Mouse (Mus musculus) limb, embryonic 12.5 days (tissue): Measurements from ENCODE around the gene Ube2c. TPM values are rescaled to one million over a fixed set of nuclear protein-coding genes. Genes with fewer than 3 reads are reported as not detected.

Experiments used
- ATAC-seq: fragments of 200-750 bp; cut with Nextera tagmentation; 2 replicates; pipeline ENCODE4 v1.8.0; 2017; ENCODE audit warnings: low read depth, moderate TSS enrichment; ENCODE audit not compliant: insufficient number of reproducible peaks, insufficient read depth, low FRiP score, low TSS enrichment
- H3K27ac ChIP-seq: fragments of 300-500 bp; sonication (generic); 2 replicates; pipeline ENCODE4 v1.5.1; 2016; ENCODE audit warnings: mild to moderate bottlenecking, moderate library complexity
- H3K27me3 ChIP-seq: fragments of 300-500 bp; sonication (generic); 2 replicates; pipeline ENCODE4 v1.6.1; 2016; ENCODE audit warnings: mild to moderate bottlenecking, moderate library complexity
- H3K36me3 ChIP-seq: fragments of 300-500 bp; sonication (generic); 2 replicates; pipeline ENCODE4 v1.6.1; 2016; ENCODE audit warnings: mild to moderate bottlenecking, moderate library complexity
- H3K4me1 ChIP-seq: fragments of 300-500 bp; sonication (generic); replicated peaks from 2 replicates; pipeline ENCODE4 v1.6.1; 2016
- H3K4me2 ChIP-seq: fragments of 300-500 bp; sonication (generic); 2 replicates; pipeline ENCODE4 v1.6.1; 2016; ENCODE audit warnings: mild to moderate bottlenecking, moderate library complexity
- H3K4me3 ChIP-seq: fragments of 300-500 bp; sonication (generic); replicated peaks from 2 replicates; pipeline ENCODE4 v1.5.1; 2016; ENCODE audit warnings: mild to moderate bottlenecking
- H3K9ac ChIP-seq: fragments of 300-500 bp; sonication (generic); replicated peaks from 2 replicates; pipeline ENCODE4 v1.6.1; 2016; ENCODE audit warnings: mild to moderate bottlenecking, moderate library complexity
- H3K9me3 ChIP-seq: fragments of 300-500 bp; sonication (generic); 2 replicates; pipeline ENCODE4 v1.6.1; 2016; ENCODE audit warnings: mild to moderate bottlenecking, moderate library complexity
- WGBS: fragments of 180-500 bp; shearing (Covaris S2); methylation state at CpG from one replicate; pipeline ENCODE4 v1.1.7; 2016; 5-methylcytosine and 5-hydroxymethylcytosine counted together
- polyA plus RNA-seq: library from polyadenylated mRNA; unstranded; fragments of >200 nt; fragmentation: Nextera tagmentation; extraction: Ambion mirVana; gene quantifications from 2 replicates; pipeline ENCODE4 v1.2.1, GENCODE M21; 2016

Gene Ube2c
- polyA plus RNA-seq, 1 experiment from 2014 or later, result 599 TPM

- no peak for ATAC-seq
- Histone ChIP-seq H3K27ac (no peak overlapping the region), H3K9me3 (no peaks in the 10 kb centered on the region), H3K4me2 (peak overlapping the region; percentile 84), H3K9ac (peak overlapping the region; percentile 81), H3K27me3 (no peaks in the 10 kb centered on the region), H3K4me1 (peaks cover 20% of the 10 kb centered on the region), H3K4me3 (peak overlapping the region; percentile 79), H3K36me3 (peaks cover 38% of the 10 kb centered on the region)
- 60% methylated on average over 1 of the region's 1 CpGs for WGBS
Observed at GRCm38 (mm10) chr2:164803921-164804313, 34.2 kb downstream of the Ube2c start.

- peak within 1 kb of the TSS; percentile 81 for H3K9ac ChIP-seq
- H3K36me3 ChIP-seq, result peaks cover 35% of the 10 kb centered on the region
- H3K4me2 ChIP-seq, result peak within 1 kb of the TSS; percentile 90
- peaks cover 20% of the 10 kb centered on the region for H3K4me1 ChIP-seq
- peak within 1 kb of the TSS; percentile 79 for H3K4me3 ChIP-seq
- H3K9me3 ChIP-seq, result no peaks in the 10 kb centered on the region
- H3K27ac ChIP-seq, result peak within 1 kb of the TSS; percentile 73
- peak; percentile 94 for ATAC-seq
- H3K27me3 ChIP-seq, result no peaks in the 10 kb centered on the region
- WGBS, result under 1% methylated on average over 47 of the region's 47 CpGs
Observed at GRCm38 (mm10) chr2:164804533-164805331, 35.0 kb downstream of the Ube2c start, which contains the start of the genes Acot8 and Zswim3. TSS of gene Acot8 (minus strand) at chr2:164804882. TSS of gene Zswim3 (plus strand) at chr2:164805098.

DNA sequence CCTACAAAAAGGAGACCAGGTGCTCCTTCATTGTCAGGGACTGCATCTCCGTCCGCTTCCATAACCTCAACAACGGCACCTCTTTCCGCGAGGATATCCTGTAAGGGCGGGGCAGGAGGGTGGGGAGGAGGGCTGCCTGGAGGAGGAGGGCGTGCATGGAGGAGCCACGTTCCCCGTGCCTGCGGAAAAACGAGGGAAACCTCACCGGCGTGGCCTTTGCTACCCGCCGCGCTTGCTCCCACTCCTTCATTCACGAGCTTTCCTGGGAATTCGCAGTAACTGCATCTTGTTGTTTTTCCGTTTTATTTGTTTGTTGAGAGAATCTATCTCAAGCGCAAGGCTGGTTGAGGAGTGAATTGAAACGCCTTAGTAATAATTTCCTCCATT lies 35.6 kb downstream of the Ube2c start:
- H3K36me3 ChIP-seq, result peaks cover 33% of the 10 kb centered on the region
- peak overlapping the region; percentile 90 for H3K4me2 ChIP-seq
- H3K9ac ChIP-seq, result peak overlapping the region; percentile 74
- peak overlapping the region; percentile 79 for H3K4me3 ChIP-seq
- H3K4me1 ChIP-seq, result peaks cover 20% of the 10 kb centered on the region
- WGBS, result under 1% methylated on average over 21 of the region's 21 CpGs
- H3K27ac ChIP-seq, result peak overlapping the region; percentile 73
- no peaks in the 10 kb centered on the region for H3K9me3 ChIP-seq
- peak; percentile 44; the same call in 1 of the 2 replicates for ATAC-seq
- H3K27me3 ChIP-seq, result no peaks in the 10 kb centered on the region

DNA sequence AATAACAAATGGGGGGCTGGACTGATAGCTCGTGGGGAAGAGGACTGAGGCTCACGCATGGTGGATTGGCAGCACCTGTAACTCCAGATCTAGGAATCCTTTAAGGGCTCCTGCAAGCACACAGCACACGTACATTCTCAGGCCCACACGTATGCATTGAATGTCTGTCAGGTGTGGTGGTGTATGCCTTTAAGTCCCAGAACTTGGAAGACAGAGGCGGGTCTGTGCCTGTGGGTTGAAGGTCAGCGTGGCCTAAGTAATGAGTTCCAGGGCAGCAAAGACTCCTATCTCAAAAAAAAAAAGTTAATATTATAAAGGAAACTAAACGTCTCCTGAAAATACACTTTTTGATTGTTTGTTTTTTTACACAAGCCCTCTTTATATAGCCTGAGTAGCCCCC lies 36.9 kb downstream of the Ube2c start:
- WGBS, result 82% methylated on average over 7 of the region's 7 CpGs
- H3K36me3 ChIP-seq, result peaks cover 23% of the 10 kb centered on the region
- no peak for ATAC-seq
- no peaks in the 10 kb centered on the region for H3K9me3 ChIP-seq
- H3K4me2 ChIP-seq, result no peak overlapping the region
- H3K4me3 ChIP-seq, result no peak overlapping the region
- H3K27ac ChIP-seq, result no peak overlapping the region
- H3K27me3 ChIP-seq, result no peaks in the 10 kb centered on the region
- H3K4me1 ChIP-seq, result peaks cover 20% of the 10 kb centered on the region
- H3K9ac ChIP-seq, result no peak overlapping the region

DNA sequence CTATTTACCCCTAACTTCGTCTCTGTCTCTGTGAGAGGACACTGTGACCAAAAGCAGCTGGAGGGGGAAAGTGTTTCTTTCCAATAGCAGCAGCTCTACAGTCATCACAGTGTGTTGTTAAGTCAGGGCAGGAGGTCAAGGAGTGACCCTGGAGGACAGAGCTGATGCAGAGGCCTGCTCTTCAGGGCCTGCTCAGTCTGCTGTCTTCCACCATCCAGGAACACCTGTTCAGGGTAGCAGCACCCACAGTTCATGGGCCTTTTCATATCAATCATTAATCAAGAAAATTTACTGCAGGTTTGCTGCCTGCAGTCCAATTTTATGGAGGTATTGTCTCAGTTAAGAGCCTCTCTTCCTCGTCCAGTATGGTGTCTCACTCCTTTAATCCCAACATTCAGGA lies 43.9 kb downstream of the Ube2c start:
- no peaks in the 10 kb centered on the region for H3K9me3 ChIP-seq
- no peak overlapping the region for H3K4me2 ChIP-seq
- no peaks in the 10 kb centered on the region for H3K27me3 ChIP-seq
- no peak overlapping the region for H3K27ac ChIP-seq
- no peaks in the 10 kb centered on the region for H3K4me1 ChIP-seq
- no peak for ATAC-seq
- 55% methylated on average over 2 of the region's 2 CpGs for WGBS
- no peak overlapping the region for H3K9ac ChIP-seq
- H3K36me3 ChIP-seq, result peaks cover 12% of the 10 kb centered on the region
- H3K4me3 ChIP-seq, result no peak overlapping the region

DNA sequence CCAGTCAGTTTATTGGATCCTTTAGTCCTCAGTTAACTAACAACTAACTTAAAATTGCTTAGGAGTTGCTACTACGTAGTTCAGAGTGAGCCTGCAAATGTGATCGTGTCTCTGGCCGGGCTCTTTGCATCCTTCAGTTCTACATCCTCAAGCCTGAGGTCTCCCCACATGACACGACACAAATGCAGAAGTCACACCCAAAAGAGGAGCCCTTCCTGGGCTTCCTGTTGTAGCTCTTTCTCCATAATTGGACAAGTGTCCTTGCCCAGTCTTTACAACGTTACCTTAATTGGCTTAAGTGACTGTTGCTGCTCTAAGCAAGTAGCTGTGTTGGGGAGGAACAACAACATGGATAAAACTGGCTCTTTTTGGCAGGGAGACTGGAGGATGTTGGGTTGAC lies 45.6 kb downstream of the Ube2c start:
- no peaks in the 10 kb centered on the region for H3K4me1 ChIP-seq
- 88% methylated on average over 5 of the region's 5 CpGs for WGBS
- H3K27ac ChIP-seq, result no peak overlapping the region

GRCm38 (mm10) chr2:164815821-164816220 lies 46.1 kb downstream of the Ube2c start:
- Histone ChIP-seq H3K4me2 (no peak overlapping the region), H3K27me3 (no peaks in the 10 kb centered on the region), H3K36me3 (peaks cover 11% of the 10 kb centered on the region), H3K9ac (no peak overlapping the region), H3K4me3 (no peak overlapping the region), H3K27ac (no peak overlapping the region), H3K9me3 (no peaks in the 10 kb centered on the region), H3K4me1 (no peaks in the 10 kb centered on the region)
- WGBS, result 94% methylated on average over 8 of the region's 8 CpGs
- no peak for ATAC-seq

More for the DNA sequence above, 45.6 kb downstream of the Ube2c start:
- Histone ChIP-seq H3K4me3 (no peak overlapping the region), H3K9ac (no peak overlapping the region), H3K36me3 (peaks cover 7% of the 10 kb centered on the region; the same call in 1 of the 2 replicates), H3K27me3 (no peaks in the 10 kb centered on the region), H3K9me3 (no peaks in the 10 kb centered on the region), H3K4me2 (no peak overlapping the region)
- ATAC-seq, result no peak

DNA sequence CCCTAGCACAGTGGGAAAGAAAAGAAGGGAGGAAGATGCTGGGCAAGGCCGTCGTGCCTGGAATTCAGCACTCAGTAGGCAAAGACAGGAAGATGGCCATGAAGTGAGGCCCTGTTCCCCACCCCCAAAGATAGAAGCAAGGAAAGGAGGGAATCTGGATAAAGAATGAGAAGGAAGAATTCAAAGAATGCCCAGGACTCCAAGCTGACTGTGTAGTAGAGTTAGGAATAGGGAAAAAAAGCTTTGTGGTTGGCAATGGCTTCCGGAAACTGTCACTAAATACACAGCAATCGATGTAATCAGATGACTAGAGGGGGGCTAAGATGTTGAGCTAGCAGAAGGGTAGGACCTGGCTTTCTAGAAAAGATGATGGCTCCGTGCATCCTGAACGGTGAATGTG lies 47.5 kb downstream of the Ube2c start:
- WGBS, result 89% methylated on average over 6 of the region's 6 CpGs
- Histone ChIP-seq H3K27ac (no peak overlapping the region), H3K27me3 (no peaks in the 10 kb centered on the region), H3K36me3 (peaks cover 17% of the 10 kb centered on the region), H3K9me3 (no peaks in the 10 kb centered on the region), H3K9ac (no peak overlapping the region), H3K4me2 (no peak overlapping the region), H3K4me3 (no peak overlapping the region), H3K4me1 (peaks cover 3% of the 10 kb centered on the region; the same call in 1 of the 2 replicates)
- ATAC-seq, result no peak

GRCm38 (mm10) chr2:164817703-164818102 lies 48.0 kb downstream of the Ube2c start:
- H3K27ac ChIP-seq, result no peak overlapping the region
- no peak overlapping the region for H3K9ac ChIP-seq
- peaks cover 8% of the 10 kb centered on the region; the same call in 1 of the 2 replicates for H3K4me1 ChIP-seq
- no peaks in the 10 kb centered on the region for H3K9me3 ChIP-seq
- 73% methylated on average over 5 of the region's 5 CpGs for WGBS
- H3K4me2 ChIP-seq, result no peak overlapping the region
- no peak overlapping the region for H3K4me3 ChIP-seq
- ATAC-seq, result no peak
- no peaks in the 10 kb centered on the region for H3K27me3 ChIP-seq
- H3K36me3 ChIP-seq, result peaks cover 17% of the 10 kb centered on the region

- H3K36me3 ChIP-seq, result peaks cover 33% of the 10 kb centered on the region
- H3K27ac ChIP-seq, result no peak overlapping the region
- H3K9me3 ChIP-seq, result no peaks in the 10 kb centered on the region
- H3K4me1 ChIP-seq, result peaks cover 17% of the 10 kb centered on the region; the same call in 1 of the 2 replicates
- no peak overlapping the region for H3K4me2 ChIP-seq
- H3K9ac ChIP-seq, result no peak overlapping the region
- ATAC-seq, result no peak
- H3K27me3 ChIP-seq, result no peaks in the 10 kb centered on the region
- 82% methylated on average over 6 of the region's 6 CpGs for WGBS
- no peak overlapping the region for H3K4me3 ChIP-seq
Observed at GRCm38 (mm10) chr2:164821060-164821459, 51.4 kb downstream of the Ube2c start.

DNA sequence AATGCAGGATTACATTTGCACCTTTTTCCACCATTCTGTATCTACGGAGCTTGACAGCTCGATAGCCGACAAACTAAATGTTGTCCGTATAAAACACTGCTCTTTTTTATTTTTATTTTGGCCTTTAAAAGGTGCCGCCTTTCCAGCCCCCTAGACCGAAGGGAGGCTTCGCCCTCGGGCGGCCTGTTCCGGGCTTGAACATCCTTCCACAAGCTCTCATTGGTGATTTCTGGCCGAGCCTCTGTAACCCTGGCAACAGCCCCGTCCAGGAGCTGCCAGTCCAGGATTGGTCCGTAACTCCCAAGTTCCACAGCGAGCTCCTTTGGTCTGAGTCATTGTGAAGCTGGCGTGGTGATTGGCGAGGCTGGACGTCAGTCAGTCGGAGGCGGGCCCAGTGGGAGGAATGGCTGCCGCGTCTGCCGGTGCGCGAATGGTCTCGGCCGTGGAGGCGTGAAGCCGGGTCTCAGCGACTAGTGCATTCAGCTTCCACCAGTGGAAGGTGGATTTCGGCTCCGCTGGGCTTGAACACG lies 53.0 kb downstream of the Ube2c start, which contains the start of gene Zswim1:
Gene Zswim1, plus strand, starts transcription at position 51 of the 530 bp plus-strand sequence.
- Histone ChIP-seq H3K36me3 (peaks cover 49% of the 10 kb centered on the region), H3K4me3 (peak within 1 kb of the TSS; percentile 72), H3K27me3 (no peaks in the 10 kb centered on the region), H3K9ac (peak within 1 kb of the TSS; percentile 69), H3K4me1 (peaks cover 17% of the 10 kb centered on the region; the same call in 1 of the 2 replicates), H3K9me3 (no peaks in the 10 kb centered on the region), H3K27ac (peak within 1 kb of the TSS; percentile 73; the same call in 1 of the 2 replicates), H3K4me2 (peak within 1 kb of the TSS; percentile 62)
- ATAC-seq, result peak; percentile 99
- 2% methylated on average over 32 of the region's 32 CpGs for WGBS
